Mouse (Mus musculus) kidney, adult 2 months (tissue): ENCODE data around the gene Slx1b.

Experiments
- CTCF ChIP-seq: fragments of 200-500 bp; conservative IDR thresholded peaks from 2 replicates; pipeline ENCODE4 v1.5.1; 2011; ENCODE audit warnings: low read depth, mild to moderate bottlenecking, control low read depth, low read length, moderate library complexity, mixed read lengths; ENCODE audit not compliant: insufficient read depth, insufficient read length
- POLR2A ChIP-seq: fragments of 200-500 bp; IDR thresholded peaks from one replicate; pipeline ENCODE4 v1.6.1; 2011; ENCODE audit warnings: low read depth, low read length, control low read depth

GRCm38 (mm10) chr7:126708175-126708952 lies 12.8 kb upstream of the Slx1b start:
- no peak for TF ChIP-seq CTCF
- no peak for TF ChIP-seq POLR2A
